Mouse (Mus musculus): ENCODE measurements around the gene Cenps. TPM values are rescaled to one million over a fixed set of nuclear protein-coding genes. Genes with fewer than 3 reads are reported as not detected.
"Not testable (repeated sequence)": the region's sequence is repeated elsewhere in the genome, so short reads cannot be mapped to it uniquely, and the experiment has no call there.

Cenps gene
- polyA plus RNA-seq, 1 experiment from 2014 or later, result 38.6 TPM

DNA sequence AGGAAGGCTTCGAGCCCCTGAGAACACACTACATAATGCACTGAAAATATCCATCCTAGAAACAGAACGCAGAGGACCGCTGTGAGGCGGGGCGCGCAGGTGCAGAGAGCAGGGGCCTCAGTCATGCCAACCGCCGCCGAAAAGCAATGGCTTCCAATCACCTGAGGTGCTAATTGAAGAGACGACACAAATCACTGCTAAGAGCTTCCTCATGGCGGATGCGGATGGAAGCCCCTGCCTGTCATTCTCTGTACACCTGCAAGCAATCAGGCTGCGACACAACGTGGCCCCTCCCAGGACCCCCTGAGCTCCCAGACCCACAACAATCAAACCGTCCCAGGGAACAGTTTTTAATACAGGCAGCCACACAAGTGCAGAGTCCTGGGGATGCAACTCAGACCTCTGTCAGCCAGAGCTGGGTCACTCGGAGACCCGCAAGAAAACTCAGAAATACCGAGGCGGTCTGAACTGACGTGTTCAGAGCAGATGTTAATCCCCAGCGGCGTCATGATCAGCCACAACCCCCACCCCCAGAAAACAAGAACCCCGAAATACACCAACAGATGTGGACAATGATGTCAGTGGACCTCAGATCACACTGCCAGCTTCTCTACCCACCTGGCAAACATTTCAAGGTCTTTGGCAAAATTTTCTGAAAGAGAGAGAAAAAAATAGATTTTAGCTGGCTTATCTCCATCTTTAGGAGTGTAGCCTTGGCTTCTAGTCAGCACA is 6.2 kb downstream of the Cenps start:
- Histone ChIP-seq H3K9me3 (no peaks in the 10 kb centered on the region), H3K4me3 (no peak overlapping the region), H3K36me3 (peaks cover 44% of the 10 kb centered on the region), H3K27ac (no peak overlapping the region), H3K4me1 (no peaks in the 10 kb centered on the region), H3K27me3 (ENCODE audit: insufficient read depth, poor library complexity, severe bottlenecking) (no peaks in the 10 kb centered on the region)
- 88% methylated on average over 23 of the region's 23 CpGs for WGBS
- no peak for DNase-seq (ENCODE audit: low spot score)

DNA sequence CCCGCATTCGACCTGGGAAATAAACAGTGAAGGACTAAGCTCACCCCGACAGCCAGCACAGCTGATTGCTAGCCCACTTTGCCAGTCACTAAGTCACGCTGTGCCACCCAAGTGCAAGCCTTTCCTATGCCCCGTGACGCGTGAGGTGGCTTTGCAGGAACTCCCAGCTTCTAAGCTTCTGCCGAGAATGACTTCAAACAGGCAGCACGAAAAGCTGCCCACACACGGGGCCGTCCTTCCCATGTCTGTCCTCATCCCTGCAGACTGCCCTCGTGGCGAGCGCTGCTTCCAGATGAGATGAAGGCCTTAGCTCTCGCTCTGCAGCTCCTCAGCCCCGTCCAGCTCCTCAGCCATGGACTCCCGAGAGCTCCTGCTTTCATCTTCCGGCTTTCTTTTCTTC is 9.0 kb downstream of the Cenps start:
- Histone ChIP-seq H3K27ac (no peak overlapping the region), H3K4me1 (peaks cover 4% of the 10 kb centered on the region), H3K36me3 (peaks cover 44% of the 10 kb centered on the region), H3K4me3 (no peak overlapping the region), H3K9me3 (no peaks in the 10 kb centered on the region), H3K27me3 (ENCODE audit: insufficient read depth, poor library complexity, severe bottlenecking) (no peaks in the 10 kb centered on the region)
- 81% methylated on average over 18 of the region's 18 CpGs for WGBS
- no peak for DNase-seq (ENCODE audit: low spot score)

DNA sequence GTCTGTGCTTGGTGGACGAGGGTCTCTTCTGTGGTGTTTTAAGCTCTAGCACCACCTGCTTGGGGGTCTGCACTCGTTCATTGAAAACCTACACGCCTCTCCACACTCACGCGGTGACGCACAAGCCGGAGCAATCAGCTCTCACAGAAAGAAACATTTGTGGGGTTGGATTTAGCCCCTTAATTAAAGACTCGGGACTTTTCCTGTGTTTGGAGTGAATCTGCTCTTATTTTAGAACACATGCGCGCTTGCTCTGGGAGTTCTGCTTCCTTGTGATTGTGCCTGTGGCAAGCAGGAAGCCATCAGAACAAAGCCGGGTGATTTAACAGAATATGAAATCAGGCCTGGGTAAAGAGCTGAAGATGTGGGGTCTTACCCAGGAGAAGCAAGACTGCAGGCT is 10.8 kb downstream of the Cenps start, which contains the start of gene Cort:
Gene Cort, minus strand, starts transcription at position 101 of the 400 bp plus-strand sequence.
- H3K36me3 ChIP-seq, result peaks cover 36% of the 10 kb centered on the region
- no peaks in the 10 kb centered on the region for H3K9me3 ChIP-seq
- no peak within 1 kb of the TSS for H3K4me3 ChIP-seq
- H3K27ac ChIP-seq, result no peak within 1 kb of the TSS
- DNase-seq (ENCODE audit: low spot score), result no peak
- peaks cover 4% of the 10 kb centered on the region for H3K4me1 ChIP-seq
- WGBS, result 88% methylated on average over 11 of the region's 11 CpGs
- H3K27me3 ChIP-seq (ENCODE audit: insufficient read depth, poor library complexity, severe bottlenecking), result no peaks in the 10 kb centered on the region

DNA sequence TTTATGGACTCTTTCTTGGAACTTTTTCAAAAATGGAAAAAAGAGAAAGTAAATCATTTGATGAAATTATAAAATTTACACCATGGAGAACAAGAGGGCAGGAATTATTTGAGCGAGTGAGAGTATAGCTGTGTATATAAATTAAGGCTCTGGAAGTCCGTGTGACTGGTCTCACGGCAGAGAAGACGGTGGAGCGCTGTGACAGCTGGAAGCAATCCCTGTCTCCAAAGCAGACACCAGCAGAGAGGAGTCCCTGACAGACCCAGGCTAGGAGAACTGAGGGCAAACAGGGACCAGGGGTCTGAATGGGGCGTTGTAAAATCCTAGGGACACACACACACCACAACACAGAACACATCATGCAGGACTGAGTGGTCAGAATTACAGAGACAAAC is 11.3 kb downstream of the Cenps start:
- no peak overlapping the region for H3K4me3 ChIP-seq
- peaks cover 31% of the 10 kb centered on the region for H3K36me3 ChIP-seq
- no peak for DNase-seq (ENCODE audit: low spot score)
- H3K9me3 ChIP-seq, result no peaks in the 10 kb centered on the region
- peaks cover 4% of the 10 kb centered on the region for H3K4me1 ChIP-seq
- no peaks in the 10 kb centered on the region for H3K27me3 ChIP-seq (ENCODE audit: insufficient read depth, poor library complexity, severe bottlenecking)
- 78% methylated on average over 6 of the region's 6 CpGs for WGBS
- H3K27ac ChIP-seq, result no peak overlapping the region

DNA sequence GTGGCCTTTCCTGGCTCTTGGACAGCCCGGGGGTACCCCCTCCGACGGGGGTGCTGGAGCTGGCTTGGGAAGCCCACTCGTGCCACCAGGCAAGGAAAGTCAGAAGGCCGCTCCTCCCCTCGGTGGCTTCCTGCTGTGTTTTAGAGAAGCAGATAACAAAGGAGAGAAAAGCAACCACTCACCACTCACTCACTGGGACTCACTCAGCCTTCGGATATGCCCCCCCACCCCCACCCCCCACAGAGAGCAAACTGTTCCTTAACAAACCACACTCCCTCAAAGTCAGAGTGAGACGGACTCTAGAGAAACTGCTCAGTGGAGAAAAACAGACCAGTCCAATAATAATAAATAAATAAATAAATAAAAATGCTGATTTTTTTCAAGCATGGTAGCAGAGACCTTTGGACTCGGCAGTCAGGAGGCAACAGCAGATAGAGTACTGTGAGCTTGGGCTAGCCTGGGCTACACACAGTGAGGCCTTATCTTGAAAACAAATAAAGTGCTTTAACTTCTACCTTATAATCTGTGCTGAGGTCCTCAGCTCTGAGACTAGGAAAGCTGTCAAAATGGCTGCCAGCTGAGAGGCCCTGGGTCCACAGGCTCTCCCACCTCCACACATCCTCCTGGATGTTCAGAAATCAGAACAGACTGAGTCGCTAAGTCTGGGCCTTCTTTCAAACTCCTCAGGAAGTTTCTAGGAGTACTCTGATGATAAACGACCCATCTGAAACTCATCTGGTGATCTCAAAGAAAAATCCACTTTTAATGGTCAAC is 11.9 kb downstream of the Cenps start:
- H3K4me3 ChIP-seq, result no peak overlapping the region
- WGBS, result 43% methylated on average over 11 of the region's 11 CpGs
- peaks cover 29% of the 10 kb centered on the region for H3K36me3 ChIP-seq
- no peaks in the 10 kb centered on the region for H3K9me3 ChIP-seq
- no peak for DNase-seq (ENCODE audit: low spot score)
- H3K27ac ChIP-seq, result 0 out of 2 replicates have a peak overlapping the region, but pooled peaks have one; percentile 8
- no peaks in the 10 kb centered on the region for H3K27me3 ChIP-seq (ENCODE audit: insufficient read depth, poor library complexity, severe bottlenecking)
- peaks cover 4% of the 10 kb centered on the region for H3K4me1 ChIP-seq

DNA sequence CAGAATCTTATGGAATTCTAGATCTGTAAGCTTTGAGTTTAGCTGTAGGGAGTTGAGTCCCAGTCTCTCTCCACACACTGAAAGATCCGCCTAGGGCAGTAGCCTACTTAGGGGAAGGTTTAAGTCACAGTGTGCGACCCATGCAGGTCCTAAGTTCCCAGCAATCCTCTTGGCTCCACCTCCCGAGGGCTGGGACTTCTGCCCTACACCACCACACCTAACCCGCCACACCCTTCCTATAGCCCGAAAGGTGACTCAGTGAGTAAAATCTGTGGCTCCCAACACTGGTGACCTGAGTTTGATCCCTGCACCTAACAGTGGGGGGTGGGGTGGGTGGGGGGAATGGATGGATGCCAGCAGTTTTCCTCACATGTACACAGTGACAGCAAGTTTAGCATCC is 14.0 kb downstream of the Cenps start:
- peaks cover 25% of the 10 kb centered on the region for H3K36me3 ChIP-seq
- WGBS, result 55% methylated on average over 5 of the region's 5 CpGs

DNA sequence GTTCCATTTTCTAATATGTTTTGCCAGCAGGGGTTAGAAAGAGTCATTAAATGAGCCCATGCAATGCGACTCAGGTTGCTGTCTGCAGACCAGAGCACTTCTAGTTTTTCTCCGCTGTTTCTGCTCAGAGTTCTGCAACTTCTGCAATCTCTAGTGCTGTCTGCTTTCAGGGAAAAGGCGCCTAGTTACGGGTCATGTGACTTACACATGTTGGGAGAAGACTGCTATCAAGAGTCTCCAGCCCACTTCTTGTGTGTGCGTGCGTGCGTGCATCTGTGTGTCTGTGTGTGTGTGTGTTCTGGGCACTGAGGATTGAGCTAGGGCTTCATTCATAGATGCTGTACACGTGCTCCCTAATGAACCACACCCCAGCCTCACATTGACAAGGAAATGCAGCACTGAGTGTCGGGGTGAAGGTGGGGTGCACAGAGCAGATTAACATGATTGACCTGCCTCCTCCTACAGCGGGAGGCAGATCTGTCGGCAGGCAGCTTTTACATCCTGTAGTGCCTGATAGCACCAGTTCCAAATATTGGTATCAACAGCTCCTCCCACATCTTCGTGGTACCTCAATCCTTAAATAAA is 17.4 kb downstream of the Cenps start:
- peaks cover 29% of the 10 kb centered on the region for H3K36me3 ChIP-seq
- not testable (repeated sequence) for H3K4me1 ChIP-seq; DNase-seq (ENCODE audit: low spot score); H3K9me3 ChIP-seq; H3K27me3 ChIP-seq (ENCODE audit: insufficient read depth, poor library complexity, severe bottlenecking); H3K27ac ChIP-seq; H3K4me3 ChIP-seq
- WGBS, result 83% methylated on average over 12 of the region's 12 CpGs

More for the DNA sequence above, 14.0 kb downstream of the Cenps start:
- Histone ChIP-seq H3K27ac (no peak overlapping the region), H3K4me1 (peaks cover 4% of the 10 kb centered on the region), H3K9me3 (no peaks in the 10 kb centered on the region), H3K4me3 (no peak overlapping the region), H3K27me3 (ENCODE audit: insufficient read depth, poor library complexity, severe bottlenecking) (no peaks in the 10 kb centered on the region)
- no peak for DNase-seq (ENCODE audit: low spot score)

DNA sequence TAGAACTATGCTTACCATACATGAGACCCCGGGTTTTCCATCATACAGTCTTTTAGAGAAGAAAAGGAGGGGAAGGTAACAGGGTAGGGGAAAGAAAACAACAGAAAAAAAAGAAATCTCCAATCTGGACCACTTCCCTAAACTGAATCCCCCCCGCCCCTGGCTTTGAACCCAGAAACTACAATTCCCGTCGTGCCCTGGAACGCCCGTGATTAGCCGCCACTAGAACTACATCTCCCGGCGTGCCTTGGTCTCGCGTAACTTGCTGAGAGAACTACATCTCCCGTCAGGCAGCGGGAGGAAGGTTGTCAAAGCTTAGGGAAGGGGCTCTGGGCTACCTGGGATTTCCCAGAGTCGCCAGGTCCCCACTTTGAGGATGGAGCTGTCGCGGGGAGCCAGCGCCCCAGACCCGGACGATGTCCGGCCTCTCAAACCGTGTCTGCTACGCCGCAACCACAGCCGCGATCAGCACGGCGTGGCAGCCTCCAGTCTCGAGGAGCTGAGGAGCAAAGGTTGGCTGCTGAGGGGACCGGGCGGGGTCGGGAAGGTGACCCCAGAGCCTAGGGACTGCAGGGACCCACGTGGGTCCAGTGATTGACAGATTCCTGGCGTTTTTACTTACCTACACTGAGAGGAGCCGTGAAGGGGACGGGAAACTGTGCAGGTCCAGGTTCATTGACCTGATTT is 33.4 kb downstream of the Cenps start, which contains the start of gene Dffa:
Gene Dffa, plus strand, starts transcription at position 272 of the 687 bp plus-strand sequence.
- H3K36me3 ChIP-seq, result peaks cover 26% of the 10 kb centered on the region
- no peaks in the 10 kb centered on the region for H3K27me3 ChIP-seq (ENCODE audit: insufficient read depth, poor library complexity, severe bottlenecking)
- H3K9me3 ChIP-seq, result no peaks in the 10 kb centered on the region
- H3K27ac ChIP-seq, result peak within 1 kb of the TSS; percentile 87
- peaks cover 17% of the 10 kb centered on the region for H3K4me1 ChIP-seq
- peak within 1 kb of the TSS; percentile 89 for H3K4me3 ChIP-seq
- WGBS, result 1% methylated on average over 35 of the region's 35 CpGs
- DNase-seq (ENCODE audit: low spot score), result peak; percentile 96

DNA sequence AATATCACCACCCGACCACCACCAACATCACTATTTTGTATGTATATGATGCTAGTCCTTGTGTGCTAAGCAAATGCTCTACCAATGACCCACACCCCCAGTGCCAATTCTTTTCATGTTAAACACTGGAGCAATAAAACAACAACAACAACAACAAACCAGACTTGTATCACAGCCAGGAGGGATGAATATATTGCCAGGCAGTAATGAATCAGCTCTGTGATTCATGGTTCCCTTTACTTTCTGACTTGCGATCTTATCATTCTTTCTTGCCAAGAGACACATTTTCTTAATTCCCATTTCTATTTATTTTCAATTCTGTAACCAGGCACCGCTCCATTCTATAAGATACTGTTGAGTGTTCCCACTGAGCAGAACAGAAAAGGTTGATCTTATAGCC is 36.0 kb downstream of the Cenps start:
- 78% methylated on average over 3 of the region's 3 CpGs for WGBS
- H3K9me3 ChIP-seq, result no peaks in the 10 kb centered on the region
- no peak overlapping the region for H3K4me3 ChIP-seq
- no peak for DNase-seq (ENCODE audit: low spot score)
- H3K27me3 ChIP-seq (ENCODE audit: insufficient read depth, poor library complexity, severe bottlenecking), result no peaks in the 10 kb centered on the region
- peaks cover 5% of the 10 kb centered on the region for H3K36me3 ChIP-seq
- H3K4me1 ChIP-seq, result peaks cover 35% of the 10 kb centered on the region
- no peak overlapping the region for H3K27ac ChIP-seq

DNA sequence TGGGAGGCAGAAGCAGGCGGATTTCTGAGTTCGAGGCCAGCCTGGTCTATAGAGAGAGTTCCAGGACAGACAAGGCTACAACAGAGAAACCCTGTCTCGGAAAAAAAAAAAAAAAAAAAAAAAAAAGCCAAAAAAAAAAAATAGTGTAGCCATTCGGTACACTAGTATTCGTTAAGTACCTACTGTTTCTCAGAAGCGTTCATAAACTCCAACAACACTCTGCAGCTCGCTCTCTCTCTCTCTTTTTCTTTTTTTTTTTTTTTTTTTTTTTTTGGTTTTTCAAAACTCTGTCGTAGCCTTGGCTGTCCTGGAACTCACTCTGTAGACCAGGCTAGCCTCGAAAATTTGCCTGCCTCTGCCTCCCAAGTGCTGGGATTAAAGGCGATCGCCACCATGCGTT is 37.0 kb downstream of the Cenps start:
- peaks cover 35% of the 10 kb centered on the region for H3K4me1 ChIP-seq
- H3K36me3 ChIP-seq; DNase-seq (ENCODE audit: low spot score); H3K9me3 ChIP-seq; H3K4me3 ChIP-seq; H3K27me3 ChIP-seq (ENCODE audit: insufficient read depth, poor library complexity, severe bottlenecking); H3K27ac ChIP-seq: not testable (repeated sequence)
- WGBS, result 83% methylated on average over 12 of the region's 12 CpGs

DNA sequence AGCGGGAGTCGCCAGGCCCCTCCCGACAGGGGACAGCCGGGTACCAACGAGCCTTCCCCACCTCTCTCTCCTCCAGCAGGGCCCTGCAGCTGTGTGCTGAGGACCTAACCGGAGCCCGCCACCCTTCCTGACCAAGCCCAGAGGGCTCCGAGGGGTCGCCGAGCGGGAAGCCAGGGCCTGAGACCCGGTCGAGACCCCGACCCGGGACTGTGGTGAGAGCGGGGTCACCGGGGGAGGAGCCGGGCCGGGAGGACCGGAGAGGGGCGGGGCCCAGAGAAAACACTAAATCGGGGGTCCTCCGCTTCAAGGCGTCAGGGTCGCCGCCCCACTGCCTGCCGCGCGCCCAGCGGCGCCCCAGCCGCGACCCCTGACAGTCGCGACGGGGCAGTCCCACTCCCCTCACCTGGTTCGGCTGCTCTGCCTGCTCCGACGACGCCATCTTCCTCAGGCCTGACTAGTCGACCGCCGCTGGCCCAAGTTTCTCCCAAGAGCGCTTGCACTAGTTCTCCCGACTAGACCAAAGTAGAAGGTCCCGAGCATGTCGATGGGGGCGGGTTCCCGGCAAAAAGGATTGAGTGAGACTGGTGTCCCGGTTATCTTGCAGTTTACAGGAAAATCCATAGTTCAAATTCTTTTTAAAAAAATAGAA is 37.9 kb downstream of the Cenps start, which contains the start of gene Pex14:
Gene Pex14, minus strand, starts transcription at position 508 of the 649 bp plus-strand sequence.
- Histone ChIP-seq H3K4me1 (peaks cover 26% of the 10 kb centered on the region), H3K4me3 (peak within 1 kb of the TSS; percentile 100), H3K27ac (peak within 1 kb of the TSS; percentile 96), H3K9me3 (no peaks in the 10 kb centered on the region), H3K27me3 (ENCODE audit: insufficient read depth, poor library complexity, severe bottlenecking) (no peaks in the 10 kb centered on the region), H3K36me3 (no peaks in the 10 kb centered on the region)
- under 1% methylated on average over 50 of the region's 50 CpGs for WGBS
- DNase-seq (ENCODE audit: low spot score), result peak; percentile 96

DNA sequence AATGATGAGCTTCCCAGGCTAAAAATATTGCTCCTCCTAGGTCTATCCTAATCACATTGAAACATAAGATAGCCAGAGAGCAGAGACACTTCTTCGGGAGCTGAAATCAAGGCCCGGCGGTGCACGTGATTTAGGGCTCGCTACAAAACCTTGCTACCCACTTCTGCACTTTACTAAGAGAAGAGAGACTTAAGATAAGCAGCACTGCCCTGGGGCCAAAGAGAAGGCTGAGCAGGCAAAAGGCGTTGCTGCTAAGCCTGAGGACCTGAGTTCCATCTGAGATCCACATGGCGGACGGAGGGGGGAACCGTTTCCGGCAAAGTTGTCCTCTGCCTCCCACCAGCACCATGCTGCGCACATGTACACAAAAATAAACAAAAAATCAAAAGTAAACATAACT is 38.9 kb downstream of the Cenps start:
- no peaks in the 10 kb centered on the region for H3K9me3 ChIP-seq
- H3K27ac ChIP-seq, result peak overlapping the region; percentile 96
- H3K4me1 ChIP-seq, result peaks cover 22% of the 10 kb centered on the region
- peaks cover 9% of the 10 kb centered on the region; the same call in 1 of the 2 replicates for H3K36me3 ChIP-seq
- 7% methylated on average over 11 of the region's 11 CpGs for WGBS
- peak overlapping the region; percentile 100 for H3K4me3 ChIP-seq
- H3K27me3 ChIP-seq (ENCODE audit: insufficient read depth, poor library complexity, severe bottlenecking), result no peaks in the 10 kb centered on the region
- DNase-seq (ENCODE audit: low spot score), result no peak
